ENCODE assay signal across 27 mouse cellular contexts in the genomic region with DNA sequence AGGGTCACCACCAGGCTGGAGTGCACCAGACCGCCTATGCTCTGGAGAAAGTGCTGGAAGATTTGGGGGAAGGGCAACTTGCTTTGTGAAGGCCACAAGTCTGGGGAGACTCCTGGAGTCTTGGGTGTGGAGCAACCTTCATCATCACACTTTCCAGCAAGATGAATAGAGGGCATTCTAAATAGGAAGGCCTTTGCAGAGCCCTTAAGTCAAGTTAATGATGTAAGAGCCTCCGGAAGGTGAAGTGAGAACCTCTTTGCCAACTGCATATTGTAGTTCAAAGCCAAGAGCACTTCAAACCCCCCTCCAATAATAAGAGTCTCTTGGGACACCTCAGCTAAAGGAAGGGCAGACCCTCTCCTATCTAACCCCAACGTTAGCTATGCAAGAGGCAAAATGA. TPM values are rescaled to one million over a fixed set of nuclear protein-coding genes. Genes with fewer than 3 reads are reported as not detected.
DNase-seq lines count a peak whose midpoint lies in the region; ATAC-seq and TF ChIP-seq lines count a peak whose summit lies in the region.
"Had no signal": no experiment of that assay in that cellular context is flagged by ENCODE, and none has a peak within 500 bp of the region (broad histone marks: within the 10 kb centered on the region; RNA-seq: fewer than 3 reads in every experiment).

No protein-coding gene starts in this region.

- ATAC-seq in forebrain, postnatal 0 days = no peak
- ATAC-seq in forebrain, embryonic 14.5 days = no peak
- no peak for ATAC-seq in lung, embryonic 14.5 days (ENCODE audit: insufficient read depth)
- peak; percentile 59 for ATAC-seq in lung, postnatal 0 days
- ATAC-seq: forebrain, embryonic 16.5 days; hindbrain, embryonic 16.5 days; intestine, embryonic 15.5 days had no signal

- H3K9ac ChIP-seq in forebrain, postnatal 0 days = no peak overlapping the region
- no peak overlapping the region for H3K9ac ChIP-seq in forebrain, embryonic 14.5 days (ENCODE audit: low read length)
- H3K9ac ChIP-seq in lung, embryonic 14.5 days = no peak overlapping the region
- no peak overlapping the region for H3K9ac ChIP-seq in lung, postnatal 0 days (replicated peaks; ENCODE audit: low read depth)
- H3K9ac ChIP-seq: embryonic facial prominence, embryonic 13.5 days; intestine, embryonic 15.5 days; neural tube, embryonic 13.5 days had no signal

- H3K36me3 ChIP-seq in forebrain, postnatal 0 days (ENCODE audit: insufficient read depth) = no peaks in the 10 kb centered on the region
- no peaks in the 10 kb centered on the region for H3K36me3 ChIP-seq in forebrain, embryonic 14.5 days (ENCODE audit: control insufficient read depth, insufficient read depth, low read length)
- no peaks in the 10 kb centered on the region for H3K36me3 ChIP-seq in lung, embryonic 14.5 days (ENCODE audit: insufficient read depth)
- H3K36me3 ChIP-seq in lung, postnatal 0 days (ENCODE audit: insufficient read depth, low read length) = no peaks in the 10 kb centered on the region
- H3K36me3 ChIP-seq: embryonic facial prominence, embryonic 13.5 days; forebrain, embryonic 10.5 days; hindbrain, embryonic 10.5 days; intestine, embryonic 15.5 days; neural tube, embryonic 13.5 days had no signal

- no peak overlapping the region for H3K4me3 ChIP-seq in forebrain, postnatal 0 days (ENCODE audit: low read depth, low read length)
- H3K4me3 ChIP-seq in forebrain, embryonic 14.5 days (ENCODE audit: low read depth, low read length) = no peak overlapping the region
- no peak overlapping the region for H3K4me3 ChIP-seq in lung, embryonic 14.5 days (ENCODE audit: low read depth, low read length)
- H3K4me3 ChIP-seq in lung, postnatal 0 days (ENCODE audit: low read depth, low read length) = no peak overlapping the region
- no peak overlapping the region for H3K4me3 ChIP-seq in cerebellum, adult 2 months (replicated peaks; ENCODE audit: insufficient read depth, low read depth, low read length)
- H3K4me3 ChIP-seq: embryonic facial prominence, embryonic 13.5 days; forebrain, embryonic 10.5 days; hindbrain, embryonic 10.5 days; intestine, embryonic 15.5 days; neural tube, embryonic 13.5 days had no signal

- H3K4me2 ChIP-seq in forebrain, postnatal 0 days (ENCODE audit: low read depth) = no peak overlapping the region
- H3K4me2 ChIP-seq in forebrain, embryonic 14.5 days (ENCODE audit: low read length) = no peak overlapping the region
- H3K4me2 ChIP-seq in lung, embryonic 14.5 days = no peak overlapping the region
- no peak overlapping the region for H3K4me2 ChIP-seq in lung, postnatal 0 days (replicated peaks; ENCODE audit: low read depth, low read length)
- H3K4me2 ChIP-seq: embryonic facial prominence, embryonic 13.5 days; intestine, embryonic 15.5 days; midbrain, embryonic 11.5 days; neural tube, embryonic 13.5 days had no signal

- no peaks in the 10 kb centered on the region for H3K9me3 ChIP-seq in forebrain, postnatal 0 days (ENCODE audit: low read length)
- H3K9me3 ChIP-seq in forebrain, embryonic 14.5 days (replicated peaks; ENCODE audit: control insufficient read depth, low read length) = no peaks in the 10 kb centered on the region
- H3K9me3 ChIP-seq in lung, embryonic 14.5 days (ENCODE audit: low read depth, low read length) = no peaks in the 10 kb centered on the region
- H3K9me3 ChIP-seq in lung, postnatal 0 days (ENCODE audit: low read length) = no peaks in the 10 kb centered on the region
- H3K9me3 ChIP-seq: embryonic facial prominence, embryonic 13.5 days; forebrain, embryonic 10.5 days; hindbrain, embryonic 10.5 days; intestine, embryonic 15.5 days; neural tube, embryonic 13.5 days had no signal

- TF ChIP-seq EP300 in lung, postnatal 0 days (IDR thresholded peaks at IDR 0.05) = peak; percentile 94

- H3K27me3 ChIP-seq in forebrain, postnatal 0 days (ENCODE audit: insufficient read depth, low read length) = no peaks in the 10 kb centered on the region
- H3K27me3 ChIP-seq in forebrain, embryonic 14.5 days (replicated peaks; ENCODE audit: control insufficient read depth, insufficient read depth, low read length) = no peaks in the 10 kb centered on the region
- no peaks in the 10 kb centered on the region for H3K27me3 ChIP-seq in lung, embryonic 14.5 days (ENCODE audit: insufficient read depth, low read length)
- H3K27me3 ChIP-seq in lung, postnatal 0 days (replicated peaks; ENCODE audit: insufficient read depth, low read length) = no peaks in the 10 kb centered on the region
- H3K27me3 ChIP-seq in cerebellum, adult 2 months (ENCODE audit: control insufficient read depth, insufficient read depth, low read length) = no peaks in the 10 kb centered on the region
- H3K27me3 ChIP-seq: embryonic facial prominence, embryonic 13.5 days; intestine, embryonic 15.5 days; neural tube, embryonic 13.5 days had no signal

- DNase-seq in forebrain, postnatal 0 days = no peak
- DNase-seq in forebrain, embryonic 14.5 days (ENCODE audit: low spot score) = no peak
- DNase-seq in lung, embryonic 14.5 days = peak; percentile 41
- DNase-seq in lung, postnatal 14 days = no peak
- peak; percentile 83 for DNase-seq in lung, postnatal 0 days (ENCODE audit: low spot score)
- DNase-seq in cerebellum, adult 2 months = no peak
- no peak for DNase-seq in c-Kit-positive CD71-positive TER-119-positive erythroid progenitor cells, embryonic 14.5 days (ENCODE audit: low spot score)
- DNase-seq in heart, adult 9 months (ENCODE audit: low spot score in 2 of 2) = no peak
- DNase-seq: adrenal gland, postnatal 10 days; cerebellum, adult 11 months; cerebellum, postnatal 10 days; heart, postnatal 14 days; kidney, adult 2 months; kidney, postnatal 36 days; left cerebral cortex, postnatal 4 days; right cerebral cortex, postnatal 4 days; thymus, adult 18-20 months; thymus, postnatal 25 days had no signal

- H3K4me1 ChIP-seq in forebrain, postnatal 0 days (ENCODE audit: insufficient read depth) = no peaks in the 10 kb centered on the region
- H3K4me1 ChIP-seq in forebrain, embryonic 14.5 days (ENCODE audit: control insufficient read depth, insufficient read depth, low read length) = no peaks in the 10 kb centered on the region
- peaks cover 31% of the 10 kb centered on the region for H3K4me1 ChIP-seq in lung, embryonic 14.5 days (ENCODE audit: insufficient read depth)
- peaks cover 30% of the 10 kb centered on the region for H3K4me1 ChIP-seq in lung, postnatal 0 days (ENCODE audit: insufficient read depth, low read depth, low read length)
- peaks cover 6% of the 10 kb centered on the region for H3K4me1 ChIP-seq in cerebellum, adult 2 months (ENCODE audit: control insufficient read depth, insufficient read depth, low read length)
- H3K4me1 ChIP-seq: intestine, embryonic 15.5 days had no signal

- 0 out of 2 replicates have a peak overlapping the region, but pooled peaks have one; percentile 21 for H3K27ac ChIP-seq in forebrain, postnatal 0 days (ENCODE audit: low read depth, low read length)
- H3K27ac ChIP-seq in forebrain, embryonic 14.5 days (ENCODE audit: low read depth, low read length) = no peak overlapping the region
- H3K27ac ChIP-seq in lung, embryonic 14.5 days (ENCODE audit: low read depth) = peak overlapping the region; percentile 91; the same call in 1 of the 2 replicates
- peak overlapping the region; percentile 85 for H3K27ac ChIP-seq in lung, postnatal 0 days (ENCODE audit: low read length)
- no peak overlapping the region for H3K27ac ChIP-seq in cerebellum, adult 2 months (ENCODE audit: insufficient read depth, low read length)
- H3K27ac ChIP-seq: embryonic facial prominence, embryonic 13.5 days; forebrain, embryonic 10.5 days; hindbrain, embryonic 10.5 days; intestine, embryonic 15.5 days; neural tube, embryonic 13.5 days; stomach, postnatal 0 days had no signal

- WGBS in forebrain, postnatal 0 days = 87% methylated on average over 3 of the region's 3 CpGs
- WGBS in forebrain, embryonic 14.5 days = 86% methylated on average over 3 of the region's 3 CpGs
- WGBS in lung, embryonic 14.5 days = 52% methylated on average over 3 of the region's 3 CpGs
- 64% methylated on average over 3 of the region's 3 CpGs for WGBS in lung, postnatal 0 days
- WGBS in cerebellum, adult 2 months = 93% methylated on average over 3 of the region's 3 CpGs

- TF ChIP-seq POLR2A in cerebellum, adult 2 months (IDR thresholded peaks at IDR 0.05; ENCODE audit: borderline replicate concordance, insufficient read depth, low read length) = no peak

- no peak for TF ChIP-seq CTCF in forebrain, postnatal 0 days (IDR thresholded peaks at IDR 0.05; ENCODE audit: low read depth)
- TF ChIP-seq CTCF in lung, embryonic 14.5 days (IDR thresholded peaks at IDR 0.05; ENCODE audit: low read depth) = no peak
- TF ChIP-seq CTCF in lung, postnatal 0 days (IDR thresholded peaks at IDR 0.05) = no peak
- TF ChIP-seq CTCF in cerebellum, adult 2 months (IDR thresholded peaks at IDR 0.05; ENCODE audit: borderline replicate concordance, insufficient read depth, low read depth, low read length) = no peak

RNA-seq across cellular contexts. Expression of a gene that starts 18.3 kb away (rescaled TPM):
- total RNA-seq in forebrain, postnatal 0 days (2014; rRNA removed) = 136 and 144 TPM in 2 replicates
- polyA plus RNA-seq in forebrain, postnatal 0 days (2015; fragmentation: Nextera tagmentation; extraction: Ambion mirVana) = 76.5 and 87.2 TPM in 2 replicates
- 54.7 TPM in 2 replicates for polyA plus RNA-seq in forebrain, embryonic 14.5 days (2014; fragmentation: Nextera tagmentation; extraction: Ambion mirVana)
- 81.8 and 85.3 TPM in 2 replicates for polyA plus RNA-seq in lung, embryonic 14.5 days (2014; fragmentation: Nextera tagmentation; extraction: Ambion mirVana)
- polyA plus RNA-seq in lung, postnatal 0 days (2015; fragmentation: Nextera tagmentation; extraction: Ambion mirVana) = 368 and 414 TPM in 2 replicates
- polyA plus RNA-seq in cerebellum, adult 2 months (2012; rRNA removed) = 38.4 and 38.8 TPM in 2 replicates

Comparison
In these comparisons a context has a peak if more than half of its experiments do, and no peak if none do; other contexts are left out.
1. DNase-seq: peak in lung, embryonic 14.5 days (single experiment) and lung, postnatal 0 days (single experiment); none in forebrain, postnatal 0 days (single experiment), forebrain, embryonic 14.5 days (single experiment), lung, postnatal 14 days (single experiment), cerebellum, adult 2 months (0 of 2), c-Kit-positive CD71-positive TER-119-positive erythroid progenitor cells, embryonic 14.5 days (single experiment) and heart, adult 9 months (0 of 2).
2. H3K27ac ChIP-seq: peak in forebrain, postnatal 0 days (single experiment), lung, embryonic 14.5 days (single experiment) and lung, postnatal 0 days (single experiment); none in forebrain, embryonic 14.5 days (single experiment) and cerebellum, adult 2 months (single experiment).